Mouse (Mus musculus) liver, postnatal 0 days (tissue): ENCODE measurements around the gene Cyp24a1.

Experiments used
- CTCF ChIP-seq: sonication (generic); IDR thresholded peaks from 2 replicates; pipeline ENCODE4 v1.5.1; 2016; ENCODE audit warnings: antibody characterized with exemption, low read depth
- EP300 ChIP-seq: IDR thresholded peaks from 2 replicates; pipeline ENCODE4 v1.6.1; 2016; ENCODE audit warnings: antibody characterized with exemption, low read depth, mild to moderate bottlenecking

DNA sequence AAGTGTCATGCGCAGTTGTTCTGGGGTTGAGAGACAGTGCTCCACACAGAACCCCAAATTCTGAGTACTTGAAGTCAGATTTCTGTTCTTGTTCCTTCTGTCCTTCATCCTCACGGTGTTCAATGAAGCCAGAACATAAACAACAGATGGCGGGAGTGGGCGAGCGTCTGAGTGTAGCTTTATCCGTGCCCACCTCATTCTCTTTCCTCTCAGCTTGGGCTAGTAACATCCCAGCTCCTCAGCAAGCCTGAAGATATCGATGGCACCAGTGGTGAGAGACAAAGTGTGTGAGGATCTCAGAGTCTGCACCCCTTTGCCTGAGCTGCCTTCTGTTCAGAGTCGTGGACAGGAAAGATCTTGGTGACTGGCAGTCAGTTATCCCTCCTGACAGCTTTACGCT, 42.3 kb upstream of the Cyp24a1 start:
- TF ChIP-seq CTCF (no peak), EP300 (no peak)
